Mouse (Mus musculus): ENCODE results near the gene Olfr536.

- TF ChIP-seq POLR2A (IDR thresholded peaks at IDR 0.05; ENCODE audit: low read depth, low read length) (no peak), CTCF (conservative IDR thresholded peaks at IDR 0.05 in 1 of 2, IDR thresholded peaks at IDR 0.05 in 1 of 2; ENCODE audit: low read depth in 2 of 2, low read length in 2 of 2) (no peak), USF1 (IDR thresholded peaks at IDR 0.05; ENCODE audit: low read depth, low read length) (no peak), EP300 (IDR thresholded peaks at IDR 0.05; ENCODE audit: low read length) (no peak), TBP (conservative IDR thresholded peaks at IDR 0.05; ENCODE audit: low read depth, low read length) (no peak), BHLHE40 (IDR thresholded peaks at IDR 0.05; ENCODE audit: low read depth, low read length) (no peak), ZMIZ1 (IDR thresholded peaks at IDR 0.05; ENCODE audit: low read depth, low read length) (no peak), GABPA (IDR thresholded peaks at IDR 0.05; ENCODE audit: insufficient replicate concordance, low read depth, low read length) (no peak), ZC3H11A (IDR thresholded peaks at IDR 0.05; ENCODE audit: low read depth, low read length) (no peak), MAFK (IDR thresholded peaks at IDR 0.05; ENCODE audit: insufficient replicate concordance, low read length) (no peak), TCF12 (IDR thresholded peaks at IDR 0.05; ENCODE audit: low read depth, low read length) (no peak), ZNF384 (IDR thresholded peaks at IDR 0.05; ENCODE audit: low read depth, low read length) (no peak), ZKSCAN1 (IDR thresholded peaks at IDR 0.05; ENCODE audit: borderline replicate concordance, low read depth, low read length) (no peak)
These were observed 29.3 kb downstream of the Olfr536 start for GRCm38 (mm10) chr7:140477886-140478285.
